Mouse (Mus musculus) ES-Bruce4 (cell line): ENCODE measurements around the gene Als2. TPM values are rescaled to one million over a fixed set of nuclear protein-coding genes. Genes with fewer than 3 reads are reported as not detected.

Experiments
- H3K27ac ChIP-seq: 2 replicates; pipeline ENCODE4 v1.5.1; 2012; ENCODE audit warnings: low read length, inconsistent platforms; ENCODE audit not compliant: insufficient read depth
- H3K27me3 ChIP-seq: 2 replicates; pipeline ENCODE4 v1.6.1; 2012; ENCODE audit warnings: mild to moderate bottlenecking, low read length, inconsistent platforms; ENCODE audit not compliant: control insufficient read depth, poor library complexity, insufficient read depth, severe bottlenecking
- H3K36me3 ChIP-seq: 2 replicates; pipeline ENCODE4 v1.6.1; 2012; ENCODE audit warnings: inconsistent platforms, mild to moderate bottlenecking, low read length, moderate library complexity; ENCODE audit not compliant: control insufficient read depth, poor library complexity, insufficient read depth, severe bottlenecking
- H3K4me1 ChIP-seq: one replicate; pipeline ENCODE4 v1.8.1; 2011; ENCODE audit warnings: low read length; ENCODE audit not compliant: control insufficient read depth, insufficient read depth
- H3K4me3 ChIP-seq: 2 replicates; pipeline ENCODE4 v1.5.1; 2011; ENCODE audit warnings: low read depth, mild to moderate bottlenecking, low read length
- H3K9ac ChIP-seq: 2 replicates; pipeline ENCODE4 v1.6.1; 2012; ENCODE audit warnings: low read depth, mild to moderate bottlenecking, inconsistent platforms; ENCODE audit not compliant: poor library complexity, severe bottlenecking
- H3K9me3 ChIP-seq: replicated peaks from 2 replicates; pipeline ENCODE4 v1.6.1; 2012; ENCODE audit warnings: mild to moderate bottlenecking, low read length, inconsistent platforms; ENCODE audit not compliant: control insufficient read depth, poor library complexity, insufficient read depth, severe bottlenecking
- CTCF ChIP-seq: IDR thresholded peaks from one replicate; pipeline ENCODE4 v1.8.1; 2011; ENCODE audit warnings: low read depth, low read length
- EP300 ChIP-seq: IDR thresholded peaks from 2 replicates; pipeline ENCODE4 v1.6.1; 2011; ENCODE audit warnings: low read depth, low read length; ENCODE audit not compliant: insufficient read depth
- POLR2A ChIP-seq: IDR thresholded peaks from one replicate; pipeline ENCODE4 v1.8.1; 2011; ENCODE audit warnings: low read length; ENCODE audit not compliant: insufficient read depth
- polyA plus RNA-seq: library from polyadenylated mRNA; stranded (reverse); fragments of >200 nt; gene quantifications from 2 replicates; pipeline ENCODE4 v1.2.4, GENCODE M21; 2011; ENCODE audit warnings: low read depth; ENCODE audit not compliant: missing spikeins, insufficient read depth, insufficient read length

Als2 gene
- polyA plus RNA-seq, 1 experiment = 28.2 TPM

DNA sequence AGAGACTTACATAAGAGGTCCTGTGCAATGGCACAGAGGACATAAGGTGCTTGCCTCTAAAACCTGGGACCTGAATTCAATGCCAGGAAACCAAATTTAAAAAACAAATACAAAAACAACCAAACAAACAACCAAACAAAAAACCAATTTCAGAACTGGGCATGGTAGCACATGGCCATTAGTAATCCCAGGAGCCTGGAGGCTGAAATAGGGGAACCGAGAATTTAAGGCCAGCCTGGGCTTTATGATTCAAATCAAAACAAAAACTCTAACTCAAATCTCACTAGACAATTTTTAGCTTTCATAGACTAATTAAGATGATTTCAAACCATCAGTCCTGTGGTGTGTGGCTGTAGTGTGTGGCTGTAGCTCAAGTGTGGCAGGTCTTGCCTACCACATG lies 32.5 kb downstream of the Als2 start:
- H3K9ac ChIP-seq = no peak overlapping the region
- no peaks in the 10 kb centered on the region for H3K9me3 ChIP-seq
- no peak overlapping the region for H3K27ac ChIP-seq
- H3K4me3 ChIP-seq = no peak overlapping the region
- H3K27me3 ChIP-seq = no peaks in the 10 kb centered on the region
- H3K36me3 ChIP-seq = peaks cover 11% of the 10 kb centered on the region
- no peaks in the 10 kb centered on the region for H3K4me1 ChIP-seq
- no peak for TF ChIP-seq EP300
- TF ChIP-seq CTCF = no peak
- no peak for TF ChIP-seq POLR2A

DNA sequence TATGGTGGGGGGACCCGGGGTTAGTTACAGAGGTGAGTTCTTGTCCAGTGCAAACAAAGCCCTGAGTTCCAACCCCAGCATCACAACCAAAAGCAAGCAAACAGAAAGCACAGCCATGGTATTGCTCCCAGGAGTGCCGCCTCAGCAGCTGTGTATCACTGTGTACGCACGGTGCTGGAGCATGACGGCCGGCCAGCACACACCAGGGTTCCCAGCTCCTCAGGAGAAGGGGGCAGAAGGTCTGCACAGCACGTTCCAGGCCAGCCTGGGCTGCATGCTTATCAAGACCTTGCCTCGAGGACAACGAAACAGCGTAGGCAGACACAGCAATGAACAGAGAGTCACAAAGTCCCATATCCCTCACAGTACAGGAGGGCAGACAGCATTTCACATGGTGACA lies 34.7 kb downstream of the Als2 start:
- H3K27me3 ChIP-seq = no peaks in the 10 kb centered on the region
- no peaks in the 10 kb centered on the region for H3K4me1 ChIP-seq
- H3K36me3 ChIP-seq = peaks cover 18% of the 10 kb centered on the region
- no peak overlapping the region for H3K4me3 ChIP-seq
- TF ChIP-seq EP300 (no peak), CTCF (no peak), POLR2A (no peak)
- no peaks in the 10 kb centered on the region for H3K9me3 ChIP-seq
- H3K27ac ChIP-seq = no peak overlapping the region
- no peak overlapping the region for H3K9ac ChIP-seq

DNA sequence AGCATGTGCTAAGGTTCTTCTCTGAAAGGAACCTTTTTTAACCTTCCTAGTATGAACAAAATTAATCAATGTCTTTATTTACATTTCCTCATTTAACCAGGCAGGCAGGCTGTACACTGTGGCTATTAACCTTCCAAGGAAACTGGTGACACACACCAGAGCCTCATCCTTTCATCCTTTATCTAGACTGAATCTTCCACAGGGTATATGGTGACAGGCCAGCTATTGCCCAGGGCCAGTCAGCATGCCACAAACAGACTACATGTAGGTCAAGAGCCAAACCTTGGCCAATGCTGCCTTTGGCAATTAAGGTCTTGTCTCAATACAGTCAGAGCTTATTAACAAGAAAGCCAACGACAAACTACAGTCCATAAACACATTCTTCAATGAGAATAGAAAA lies 35.5 kb downstream of the Als2 start:
- Histone ChIP-seq H3K36me3 (peaks cover 22% of the 10 kb centered on the region), H3K4me3 (no peak overlapping the region), H3K27me3 (no peaks in the 10 kb centered on the region), H3K4me1 (no peaks in the 10 kb centered on the region), H3K9ac (no peak overlapping the region), H3K9me3 (no peaks in the 10 kb centered on the region), H3K27ac (no peak overlapping the region)
- TF ChIP-seq POLR2A (no peak), EP300 (no peak), CTCF (no peak)

DNA sequence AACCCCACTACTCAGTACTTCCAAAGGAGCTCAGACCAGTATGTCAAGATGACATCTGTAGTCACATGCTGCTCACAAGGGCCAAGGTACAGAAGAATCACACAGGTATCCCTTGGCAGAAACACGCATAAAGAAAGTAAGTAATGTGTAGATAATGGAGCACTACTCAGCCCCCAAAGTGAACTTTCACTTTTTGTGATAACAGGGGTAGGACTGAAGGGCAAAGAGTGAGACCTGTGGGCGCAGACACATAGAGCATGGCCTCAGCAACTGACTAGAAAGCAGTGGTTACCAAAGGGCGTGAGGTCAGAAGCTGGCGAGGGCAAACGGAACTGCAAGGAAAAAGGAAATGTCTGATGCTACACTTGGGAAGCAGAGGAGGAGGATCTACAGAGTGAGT lies 36.1 kb downstream of the Als2 start:
- no peaks in the 10 kb centered on the region for H3K9me3 ChIP-seq
- H3K27ac ChIP-seq = no peak overlapping the region
- no peak for TF ChIP-seq POLR2A
- TF ChIP-seq EP300 = no peak
- no peak for TF ChIP-seq CTCF
- H3K9ac ChIP-seq = no peak overlapping the region
- H3K27me3 ChIP-seq = no peaks in the 10 kb centered on the region
- peaks cover 22% of the 10 kb centered on the region for H3K36me3 ChIP-seq
- no peak overlapping the region for H3K4me3 ChIP-seq
- H3K4me1 ChIP-seq = no peaks in the 10 kb centered on the region

DNA sequence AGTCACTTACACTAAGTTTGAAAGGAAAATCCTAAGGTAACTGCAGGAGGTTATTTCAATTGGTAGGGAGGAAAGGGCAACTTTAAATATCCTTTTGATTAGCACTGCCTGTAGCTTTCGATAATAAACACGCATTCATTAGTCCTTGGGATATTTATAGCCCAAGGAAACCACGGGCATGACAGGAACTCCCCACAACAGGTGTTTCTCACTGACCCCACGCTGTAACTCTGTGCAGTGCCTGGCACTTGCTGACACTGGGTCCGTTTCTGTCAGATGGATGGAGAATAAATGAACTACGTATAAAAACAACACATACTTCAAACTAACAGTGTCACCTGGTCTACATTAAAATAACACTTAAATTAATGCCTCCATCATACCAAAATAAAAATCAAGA lies 42.1 kb downstream of the Als2 start:
- no peak for TF ChIP-seq POLR2A
- no peak for TF ChIP-seq CTCF
- TF ChIP-seq EP300 = no peak
- H3K4me3 ChIP-seq = no peak overlapping the region
- H3K4me1 ChIP-seq = no peaks in the 10 kb centered on the region
- H3K36me3 ChIP-seq = peaks cover 37% of the 10 kb centered on the region
- no peaks in the 10 kb centered on the region for H3K27me3 ChIP-seq
- no peak overlapping the region for H3K27ac ChIP-seq
- no peak overlapping the region for H3K9ac ChIP-seq
- H3K9me3 ChIP-seq = no peaks in the 10 kb centered on the region

DNA sequence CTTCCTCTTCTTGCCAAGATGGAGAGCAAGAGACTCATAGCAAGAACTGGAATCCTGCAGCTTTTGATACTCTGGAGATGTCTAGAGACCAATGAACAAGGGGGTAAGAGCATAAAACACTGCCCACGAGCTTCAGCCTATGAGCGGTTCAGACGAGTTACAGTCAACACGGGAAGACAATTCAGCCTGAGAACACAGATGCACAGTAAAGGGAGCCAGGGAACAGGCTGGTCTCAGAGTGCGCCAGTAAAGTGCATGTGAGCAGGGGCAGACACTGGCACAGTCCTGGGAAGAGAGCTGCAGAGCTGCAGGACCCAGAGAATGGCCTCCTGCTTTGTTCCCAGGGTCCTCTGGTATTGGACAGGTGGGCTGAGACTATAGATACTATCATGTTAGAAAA lies 49.2 kb downstream of the Als2 start:
- H3K4me1 ChIP-seq = no peaks in the 10 kb centered on the region
- H3K36me3 ChIP-seq = peaks cover 20% of the 10 kb centered on the region
- no peaks in the 10 kb centered on the region for H3K27me3 ChIP-seq
- H3K27ac ChIP-seq = no peak overlapping the region
- no peak overlapping the region for H3K9ac ChIP-seq
- H3K9me3 ChIP-seq = no peaks in the 10 kb centered on the region
- TF ChIP-seq EP300 = no peak
- TF ChIP-seq POLR2A = no peak
- no peak for TF ChIP-seq CTCF
- H3K4me3 ChIP-seq = no peak overlapping the region
